Mouse (Mus musculus): ENCODE data around the gene Caprin1.

GRCm38 (mm10) chr2:103815976-103816375 lies 18.5 kb upstream of the Caprin1 start:
- TF ChIP-seq CTCF (IDR thresholded peaks at IDR 0.05) = no peak
- no peak for TF ChIP-seq POLR2A (IDR thresholded peaks at IDR 0.05; ENCODE audit: insufficient read depth, low read depth, low read length)

All from heart, adult 2 months (tissue).